Mouse (Mus musculus) ES-E14 (cell line): ENCODE measurements around the gene Sin3a.

Source experiments
- CHD2 ChIP-seq: IDR thresholded peaks from 2 replicates; pipeline ENCODE4 v1.6.1; 2014; ENCODE audit warnings: mild to moderate bottlenecking, low read depth, low read length, inconsistent platforms
- HCFC1 ChIP-seq: IDR thresholded peaks from 2 replicates; pipeline ENCODE4 v1.6.1; 2012; ENCODE audit warnings: low read length, inconsistent platforms, borderline replicate concordance; ENCODE audit not compliant: insufficient read depth
- MAFK ChIP-seq: IDR thresholded peaks from 2 replicates; pipeline ENCODE4 v1.6.1; 2014; ENCODE audit warnings: mild to moderate bottlenecking, low read depth, low read length, inconsistent platforms; ENCODE audit not compliant: insufficient read depth
- ZC3H11A ChIP-seq: IDR thresholded peaks from 2 replicates; pipeline ENCODE4 v1.6.1; 2012; ENCODE audit warnings: low read depth, mild to moderate bottlenecking, inconsistent platforms, low read length, borderline replicate concordance
- ZNF384 ChIP-seq: IDR thresholded peaks from 2 replicates; pipeline ENCODE4 v1.6.1; 2012; ENCODE audit warnings: low read depth, low read length, inconsistent platforms

- TF ChIP-seq ZNF384 = no peak
- TF ChIP-seq ZC3H11A = no peak
- no peak for TF ChIP-seq HCFC1
- TF ChIP-seq CHD2 = peak; percentile 83
- TF ChIP-seq MAFK = no peak
Measured at GRCm38 (mm10) chr9:57075681-57076381, 4.0 kb downstream of the Sin3a start.
